Mouse (Mus musculus): ENCODE data around the gene Mex3d. TPM values are rescaled to one million over a fixed set of nuclear protein-coding genes. Genes with fewer than 3 reads are reported as not detected.

Mex3d gene
- total RNA-seq, 1 experiment from 2014 or later = 21.8 TPM

GRCm38 (mm10) chr10:80330888-80331287, 56.6 kb downstream of the Mex3d start:
- DNase-seq = no peak

Small RNA genes lying within 50 kb of the gene (microRNA-seq; reads per million reads assigned to microRNA genes)
- gene Gm22721 = 0 reads per million in 2 experiments

Other genes starting within 250 kb of the Mex3d start
- gene Atp5d, start 249.0 kb downstream of the Mex3d start, total RNA-seq (2021) = 920 and 980 TPM in 2 replicates
- 69.9 and 137 TPM in 2 replicates for gene Cbarp, start 246.8 kb downstream of the Mex3d start, total RNA-seq (2021)
- 114 and 140 TPM in 2 replicates for gene Midn, start 239.4 kb downstream of the Mex3d start, total RNA-seq (2021)
- gene Cirbp, start 221.7 kb downstream of the Mex3d start, total RNA-seq (2021) = 67.6 and 106 TPM in 2 replicates
- 8.6 and 9.5 TPM in 2 replicates for gene 1600002K03Rik, start 214.7 kb downstream of the Mex3d start, total RNA-seq (2021)
- gene Efna2, start 208.2 kb downstream of the Mex3d start, total RNA-seq (2021) = 3.1 and 3.9 TPM in 2 replicates
- 23.8 and 29.9 TPM in 2 replicates for gene Mum1, start 161.2 kb downstream of the Mex3d start, total RNA-seq (2021)
- 426 and 463 TPM in 2 replicates for gene Ndufs7, start 138.5 kb downstream of the Mex3d start, total RNA-seq (2021)
- gene Gamt, start 126.6 kb downstream of the Mex3d start, total RNA-seq (2021) = 138 and 192 TPM in 2 replicates
- 92.9 and 115 TPM in 2 replicates for gene Dazap1, start 126.2 kb downstream of the Mex3d start, total RNA-seq (2021)
- gene Rps15, start 95.2 kb downstream of the Mex3d start, total RNA-seq (2021) = 1,072 and 1,285 TPM in 2 replicates
- 1.5 and 4.4 TPM in 2 replicates for gene Apc2, start 91.7 kb downstream of the Mex3d start, total RNA-seq (2021)
- gene 2310011J03Rik, start 67.1 kb downstream of the Mex3d start, total RNA-seq (2021) = 26.9 and 27.9 TPM in 2 replicates
- 3.9 and 4.7 TPM in 2 replicates for gene Pcsk4, start 58.2 kb downstream of the Mex3d start, total RNA-seq (2021)
- gene Reep6, start 57.7 kb downstream of the Mex3d start, total RNA-seq (2021) = 16.0 and 45.2 TPM in 2 replicates
- gene Adamtsl5, start 39.2 kb downstream of the Mex3d start, total RNA-seq (2021) = 8.4 and 10.9 TPM in 2 replicates
- gene Plk5, start 31.2 kb downstream of the Mex3d start, total RNA-seq (2021) = 0.30 and 0.44 TPM in 2 replicates
- 106 and 116 TPM in 2 replicates for gene Mbd3, start 11.9 kb upstream of the Mex3d start, total RNA-seq (2021)
- gene Uqcr11, start 19.2 kb upstream of the Mex3d start, total RNA-seq (2021) = 1,202 and 1,279 TPM in 2 replicates
- 54.4 and 61.8 TPM in 2 replicates for gene Tcf3, start 46.0 kb upstream of the Mex3d start, total RNA-seq (2021)
- not detected in 2 replicates for gene Onecut3, start 107.2 kb upstream of the Mex3d start, total RNA-seq (2021)
- 0.19 TPM in 2 replicates for gene Atp8b3, start 151.5 kb upstream of the Mex3d start, total RNA-seq (2021)
- gene Rexo1, start 173.9 kb upstream of the Mex3d start, total RNA-seq (2021) = 40.9 and 46.4 TPM in 2 replicates
- 10.1 and 11.6 TPM in 2 replicates for gene Klf16, start 189.7 kb upstream of the Mex3d start, total RNA-seq (2021)
- 97.7 and 98.7 TPM in 2 replicates for gene Abhd17a, start 202.7 kb upstream of the Mex3d start, total RNA-seq (2021)
- 44.2 and 50.5 TPM in 2 replicates for gene Scamp4, start 215.2 kb upstream of the Mex3d start, total RNA-seq (2021)
- 3.1 and 4.9 TPM in 2 replicates for gene Adat3, start 215.2 kb upstream of the Mex3d start, total RNA-seq (2021)
- 1.6 and 2.5 TPM in 2 replicates for gene Gm49322, start 218.4 kb upstream of the Mex3d start, total RNA-seq (2021)
- gene Csnk1g2, start 235.2 kb upstream of the Mex3d start, total RNA-seq (2021) = 105 and 108 TPM in 2 replicates

All from adrenal gland, postnatal 14 days (tissue).